Mouse (Mus musculus) erythroblast, embryonic 14.5 days (primary cell): ENCODE measurements around the gene Aire.

Source experiments
- GATA1 ChIP-seq: IDR thresholded peaks from 2 replicates; pipeline ENCODE4 v1.6.1; 2012; ENCODE audit warnings: low read length, inconsistent platforms, mixed read lengths
- TAL1 ChIP-seq: IDR thresholded peaks from 3 replicates; pipeline ENCODE4 v1.6.1; 2012; ENCODE audit warnings: low read length, inconsistent platforms, mixed read lengths

GRCm38 (mm10) chr10:78054633-78055565 is 11.5 kb upstream of the Aire start:
- TF ChIP-seq GATA1 (no peak), TAL1 (no peak)
